Mouse (Mus musculus): ENCODE data around the gene Myh9.

Myh9 gene

GRCm38 (mm10) chr15:77804949-77805348 lies 37.0 kb downstream of the Myh9 start:
- peak; percentile 56 for DNase-seq

GRCm38 (mm10) chr15:77804460-77804859 lies 37.5 kb downstream of the Myh9 start:
- no peak for DNase-seq

- no peak for DNase-seq
These were observed 38.2 kb downstream of the Myh9 start for GRCm38 (mm10) chr15:77803747-77804146.

GRCm38 (mm10) chr15:77802992-77803391 lies 39.0 kb downstream of the Myh9 start:
- peak; percentile 56 for DNase-seq

GRCm38 (mm10) chr15:77801188-77801587 lies 40.8 kb downstream of the Myh9 start:
- no peak for DNase-seq

GRCm38 (mm10) chr15:77800511-77800910 lies 41.5 kb downstream of the Myh9 start:
- DNase-seq: peak; percentile 80

- peak; percentile 45 for DNase-seq
These were observed 42.2 kb downstream of the Myh9 start for GRCm38 (mm10) chr15:77799491-77800474.

GRCm38 (mm10) chr15:77798664-77799490 lies 43.1 kb downstream of the Myh9 start:
- DNase-seq: peak; percentile 80

- no peak for DNase-seq
These were observed 44.2 kb downstream of the Myh9 start for GRCm38 (mm10) chr15:77797609-77798411.

GRCm38 (mm10) chr15:77796409-77797035 lies 45.5 kb downstream of the Myh9 start:
- no peak for DNase-seq

- no peak for DNase-seq
These were observed 47.0 kb downstream of the Myh9 start for GRCm38 (mm10) chr15:77794908-77795356.

- DNase-seq: no peak
These were observed 47.7 kb downstream of the Myh9 start for GRCm38 (mm10) chr15:77794138-77794907.

- no peak for DNase-seq
These were observed 48.4 kb downstream of the Myh9 start for GRCm38 (mm10) chr15:77793554-77793953.

- DNase-seq: no peak
These were observed 48.9 kb downstream of the Myh9 start for GRCm38 (mm10) chr15:77793094-77793493.

- no peak for DNase-seq
These were observed 49.9 kb downstream of the Myh9 start for GRCm38 (mm10) chr15:77792056-77792455.

- DNase-seq: no peak
These were observed 51.1 kb downstream of the Myh9 start for GRCm38 (mm10) chr15:77790656-77791405.

GRCm38 (mm10) chr15:77789186-77789585 lies 52.8 kb downstream of the Myh9 start:
- no peak for DNase-seq

- DNase-seq: no peak
These were observed 53.6 kb downstream of the Myh9 start for GRCm38 (mm10) chr15:77788356-77788755.

- no peak for DNase-seq
These were observed 56.2 kb downstream of the Myh9 start for GRCm38 (mm10) chr15:77785807-77786206.

- no peak for DNase-seq
These were observed 57.7 kb downstream of the Myh9 start for GRCm38 (mm10) chr15:77784039-77784824.

All from thymus, postnatal 25 days (tissue).